Mouse (Mus musculus): ENCODE results near the gene Mslnl. TPM values are rescaled to one million over a fixed set of nuclear protein-coding genes. Genes with fewer than 3 reads are reported as not detected.

Gene Mslnl
- total RNA-seq, 1 experiment = 0.27 TPM

GRCm38 (mm10) chr17:25743831-25744230 lies 8.0 kb downstream of the Mslnl start:
- no peak overlapping the region; the same call in 1 of the 2 replicates for H3K27ac ChIP-seq (ENCODE audit: insufficient read depth, low read depth, low read length, poor library complexity, severe bottlenecking)
- in situ Hi-C loops (cut with MboI; ENCODE audit: low sequenced_read_pairs in 2 of 2, unreplicated experiment in 2 of 2) = no loop called here
- no peak for DNase-seq (ENCODE audit: low read depth, low spot score)
- H3K4me3 ChIP-seq (ENCODE audit: insufficient read depth in 1 of 2, low read depth in 1 of 2, low read length in 2 of 2, poor library complexity in 1 of 2, severe bottlenecking in 1 of 2) = no peak overlapping the region
- peaks cover 0 to 3% of the 10 kb centered on the region in 2 experiments; a peak in 1 of 4 replicates for H3K4me1 ChIP-seq (ENCODE audit: control insufficient read depth in 2 of 2, insufficient read depth in 2 of 2, low read length in 2 of 2, poor library complexity in 1 of 2)
- no peaks in the 10 kb centered on the region for H3K36me3 ChIP-seq (ENCODE audit: control insufficient read depth, insufficient read depth, low read length, poor library complexity, severe bottlenecking)
- no peaks in the 10 kb centered on the region for H3K9me3 ChIP-seq (ENCODE audit: control insufficient read depth, insufficient read depth, low read depth, low read length)
- no peak overlapping the region for H3K9ac ChIP-seq (ENCODE audit: insufficient read depth, low read depth, low read length, poor library complexity, severe bottlenecking)
- TF ChIP-seq CHD2 (IDR thresholded peaks at IDR 0.05; ENCODE audit: low read depth, low read length) (no peak), HCFC1 (IDR thresholded peaks at IDR 0.05; ENCODE audit: borderline replicate concordance, insufficient read depth, low read length) (no peak), ZC3H11A (IDR thresholded peaks at IDR 0.05; ENCODE audit: borderline replicate concordance, low read depth, low read length) (no peak), ZNF384 (IDR thresholded peaks at IDR 0.05; ENCODE audit: low read depth, low read length) (no peak), MAFK (IDR thresholded peaks at IDR 0.05; ENCODE audit: insufficient read depth, low read depth, low read length) (no peak)

DNA sequence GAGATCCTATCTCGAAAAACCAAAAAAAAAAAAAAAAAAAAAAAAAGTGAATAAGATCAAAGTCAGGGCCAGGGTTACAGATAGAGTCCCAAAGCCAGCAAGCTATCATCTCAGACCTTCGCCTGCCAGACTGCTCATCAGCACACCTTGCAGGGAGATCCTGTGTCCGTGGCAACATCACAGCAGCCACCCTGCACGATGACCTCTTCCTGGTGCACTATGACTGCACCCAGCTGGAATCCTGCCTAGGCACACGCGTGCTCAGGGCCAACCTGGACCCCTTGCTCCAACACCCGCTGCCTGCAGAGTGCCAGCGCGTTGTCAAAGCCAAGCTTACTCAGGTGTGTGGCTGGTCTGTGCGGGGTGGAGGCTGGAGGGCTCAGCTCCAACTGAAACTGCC lies 8.5 kb downstream of the Mslnl start:
- in situ Hi-C loops (cut with MboI; ENCODE audit: low sequenced_read_pairs in 2 of 2, unreplicated experiment in 2 of 2) = no loop called here
- Histone ChIP-seq H3K9ac (ENCODE audit: insufficient read depth, low read depth, low read length, poor library complexity, severe bottlenecking) (no peak overlapping the region), H3K9me3 (ENCODE audit: control insufficient read depth, insufficient read depth, low read depth, low read length) (no peaks in the 10 kb centered on the region), H3K4me3 (ENCODE audit: insufficient read depth in 1 of 2, low read depth in 1 of 2, low read length in 2 of 2, poor library complexity in 1 of 2, severe bottlenecking in 1 of 2) (no peak overlapping the region), H3K36me3 (ENCODE audit: control insufficient read depth, insufficient read depth, low read length, poor library complexity, severe bottlenecking) (no peaks in the 10 kb centered on the region), H3K4me1 (ENCODE audit: control insufficient read depth in 2 of 2, insufficient read depth in 2 of 2, low read length in 2 of 2, poor library complexity in 1 of 2) (peaks cover 0 to 3% of the 10 kb centered on the region in 2 experiments; a peak in 1 of 4 replicates), H3K27ac (ENCODE audit: insufficient read depth, low read depth, low read length, poor library complexity, severe bottlenecking) (no peak overlapping the region)
- TF ChIP-seq ZC3H11A (IDR thresholded peaks at IDR 0.05; ENCODE audit: borderline replicate concordance, low read depth, low read length) (no peak), ZNF384 (IDR thresholded peaks at IDR 0.05; ENCODE audit: low read depth, low read length) (no peak), HCFC1 (IDR thresholded peaks at IDR 0.05; ENCODE audit: borderline replicate concordance, insufficient read depth, low read length) (no peak), CHD2 (IDR thresholded peaks at IDR 0.05; ENCODE audit: low read depth, low read length) (no peak), MAFK (IDR thresholded peaks at IDR 0.05; ENCODE audit: insufficient read depth, low read depth, low read length) (no peak)
- DNase-seq (ENCODE audit: low read depth, low spot score) = no peak

GRCm38 (mm10) chr17:25748238-25748637 lies 12.4 kb downstream of the Mslnl start:
- Histone ChIP-seq H3K36me3 (ENCODE audit: control insufficient read depth, insufficient read depth, low read length, poor library complexity, severe bottlenecking) (no peaks in the 10 kb centered on the region), H3K4me3 (ENCODE audit: insufficient read depth in 1 of 2, low read depth in 1 of 2, low read length in 2 of 2, poor library complexity in 1 of 2, severe bottlenecking in 1 of 2) (no peak overlapping the region), H3K27ac (ENCODE audit: insufficient read depth, low read depth, low read length, poor library complexity, severe bottlenecking) (no peak overlapping the region), H3K9me3 (ENCODE audit: control insufficient read depth, insufficient read depth, low read depth, low read length) (no peaks in the 10 kb centered on the region), H3K9ac (ENCODE audit: insufficient read depth, low read depth, low read length, poor library complexity, severe bottlenecking) (no peak overlapping the region), H3K4me1 (ENCODE audit: control insufficient read depth in 2 of 2, insufficient read depth in 2 of 2, low read length in 2 of 2, poor library complexity in 1 of 2) (peaks cover 0 to 3% of the 10 kb centered on the region in 2 experiments; a peak in 1 of 4 replicates)
- DNase-seq (ENCODE audit: low read depth, low spot score) = no peak
- in situ Hi-C loops (cut with MboI; ENCODE audit: low sequenced_read_pairs in 2 of 2, unreplicated experiment in 2 of 2) = no loop called here
- TF ChIP-seq MAFK (IDR thresholded peaks at IDR 0.05; ENCODE audit: insufficient read depth, low read depth, low read length) (no peak), ZNF384 (IDR thresholded peaks at IDR 0.05; ENCODE audit: low read depth, low read length) (no peak), CHD2 (IDR thresholded peaks at IDR 0.05; ENCODE audit: low read depth, low read length) (no peak), HCFC1 (IDR thresholded peaks at IDR 0.05; ENCODE audit: borderline replicate concordance, insufficient read depth, low read length) (no peak), ZC3H11A (IDR thresholded peaks at IDR 0.05; ENCODE audit: borderline replicate concordance, low read depth, low read length) (no peak)

DNA sequence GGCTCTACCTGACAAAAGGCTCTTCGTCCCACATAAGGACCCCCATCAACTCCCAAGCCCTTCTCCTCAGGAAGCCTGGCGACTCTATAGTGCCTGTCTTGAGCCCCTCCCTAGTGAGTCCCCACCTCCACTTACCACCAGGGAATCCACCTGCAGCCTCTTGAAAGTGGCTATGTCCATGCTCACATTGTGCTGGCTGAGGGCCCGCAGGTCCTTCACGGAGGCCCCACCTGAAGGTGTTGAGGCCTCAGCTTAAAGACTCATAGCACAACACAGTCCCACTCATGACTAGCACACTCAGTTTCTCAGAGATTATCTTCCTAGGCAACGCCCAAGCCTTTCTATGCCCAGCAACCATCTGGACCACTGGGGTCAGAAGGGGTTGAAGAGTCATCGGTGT lies 13.5 kb downstream of the Mslnl start:
- TF ChIP-seq MAFK (IDR thresholded peaks at IDR 0.05; ENCODE audit: insufficient read depth, low read depth, low read length) (no peak), ZC3H11A (IDR thresholded peaks at IDR 0.05; ENCODE audit: borderline replicate concordance, low read depth, low read length) (no peak), ZNF384 (IDR thresholded peaks at IDR 0.05; ENCODE audit: low read depth, low read length) (no peak), HCFC1 (IDR thresholded peaks at IDR 0.05; ENCODE audit: borderline replicate concordance, insufficient read depth, low read length) (no peak)
- in situ Hi-C loops (cut with MboI; ENCODE audit: low sequenced_read_pairs in 2 of 2, unreplicated experiment in 2 of 2) = no loop called here
- no peaks in the 10 kb centered on the region for H3K36me3 ChIP-seq (ENCODE audit: control insufficient read depth, insufficient read depth, low read length, poor library complexity, severe bottlenecking)
- H3K27ac ChIP-seq (ENCODE audit: insufficient read depth, low read depth, low read length, poor library complexity, severe bottlenecking) = no peak overlapping the region
- H3K4me1 ChIP-seq (ENCODE audit: control insufficient read depth in 2 of 2, insufficient read depth in 2 of 2, low read length in 2 of 2, poor library complexity in 1 of 2) = peaks cover 2 to 3% of the 10 kb centered on the region in 2 experiments; a peak in 2 of 4 replicates
- no peak overlapping the region for H3K9ac ChIP-seq (ENCODE audit: insufficient read depth, low read depth, low read length, poor library complexity, severe bottlenecking)
- no peak for DNase-seq (ENCODE audit: low read depth, low spot score)
- H3K4me3 ChIP-seq (ENCODE audit: insufficient read depth in 1 of 2, low read depth in 1 of 2, low read length in 2 of 2, poor library complexity in 1 of 2, severe bottlenecking in 1 of 2) = no peak overlapping the region
- no peaks in the 10 kb centered on the region for H3K9me3 ChIP-seq (ENCODE audit: control insufficient read depth, insufficient read depth, low read depth, low read length)

- no peak for TF ChIP-seq MAFK (IDR thresholded peaks at IDR 0.05; ENCODE audit: insufficient read depth, low read depth, low read length)
- no peak for TF ChIP-seq ZC3H11A (IDR thresholded peaks at IDR 0.05; ENCODE audit: borderline replicate concordance, low read depth, low read length)
- TF ChIP-seq HCFC1 (IDR thresholded peaks at IDR 0.05; ENCODE audit: borderline replicate concordance, insufficient read depth, low read length) = no peak
- TF ChIP-seq CHD2 (IDR thresholded peaks at IDR 0.05; ENCODE audit: low read depth, low read length) = no peak
- no peak for TF ChIP-seq ZNF384 (IDR thresholded peaks at IDR 0.05; ENCODE audit: low read depth, low read length)
- H3K4me1 ChIP-seq (ENCODE audit: control insufficient read depth in 2 of 2, insufficient read depth in 2 of 2, low read length in 2 of 2, poor library complexity in 1 of 2) = peaks cover 11 to 13% of the 10 kb centered on the region in 2 experiments
- no peaks in the 10 kb centered on the region for H3K9me3 ChIP-seq (ENCODE audit: control insufficient read depth, insufficient read depth, low read depth, low read length)
- in situ Hi-C loops (cut with MboI; ENCODE audit: low sequenced_read_pairs in 2 of 2, unreplicated experiment in 2 of 2) = no loop called here
- no peak overlapping the region for H3K27ac ChIP-seq (ENCODE audit: insufficient read depth, low read depth, low read length, poor library complexity, severe bottlenecking)
- no peak overlapping the region for H3K9ac ChIP-seq (ENCODE audit: insufficient read depth, low read depth, low read length, poor library complexity, severe bottlenecking)
- no peaks in the 10 kb centered on the region for H3K36me3 ChIP-seq (ENCODE audit: control insufficient read depth, insufficient read depth, low read length, poor library complexity, severe bottlenecking)
- H3K4me3 ChIP-seq (ENCODE audit: insufficient read depth in 1 of 2, low read depth in 1 of 2, low read length in 2 of 2, poor library complexity in 1 of 2, severe bottlenecking in 1 of 2) = no peak overlapping the region
- no peak for DNase-seq (ENCODE audit: low read depth, low spot score)
Measured at GRCm38 (mm10) chr17:25751446-25751845, 15.6 kb downstream of the Mslnl start.
